Mouse (Mus musculus) layer of hippocampus, adult 2 months (tissue): ENCODE measurements around the gene Bace1. TPM values are rescaled to one million over a fixed set of nuclear protein-coding genes. Genes with fewer than 3 reads are reported as not detected.
A peak's percentile ranks its signal among the peaks of the same experiment; 100 is the strongest.

Source experiments
- DNase-seq, 2 experiments: peaks; one replicate each; pipeline ENCODE4 v3.0.0; 2022; ENCODE audit warnings: low spot score in 2 of 2
- H3K27ac ChIP-seq: fragments of 200-600 bp; 2 replicates; pipeline ENCODE4 v1.8.1; 2022
- H3K4me3 ChIP-seq: fragments of 200-600 bp; 2 replicates; pipeline ENCODE4 v1.8.1; 2022; ENCODE audit warnings: mild to moderate bottlenecking
- CTCF ChIP-seq: fragments of 200-600 bp; conservative IDR thresholded peaks from 2 replicates; pipeline ENCODE4 v1.8.1; 2022; ENCODE audit warnings: antibody characterized with exemption, mild to moderate bottlenecking, moderate library complexity
- total RNA-seq, 2 experiments: library from RNA; stranded (reverse); gene quantifications; 2 replicates each; pipeline ENCODE4 v1.2.3; 2021

Gene Bace1
- total RNA-seq, 2 experiments from 2014 or later = 76.6 to 80.3 TPM

GRCm38 (mm10) chr9:45811946-45812345, 26.4 kb upstream of the Bace1 start:
- Histone ChIP-seq H3K27ac (no peak overlapping the region), H3K4me3 (no peak overlapping the region)
- DNase-seq = no peak
- no peak for TF ChIP-seq CTCF

GRCm38 (mm10) chr9:45815113-45815512, 23.3 kb upstream of the Bace1 start:
- DNase-seq = peak; percentile 29 to 59
- no peak for TF ChIP-seq CTCF
- H3K4me3 ChIP-seq = no peak overlapping the region
- H3K27ac ChIP-seq = no peak overlapping the region

GRCm38 (mm10) chr9:45815525-45815924, 22.9 kb upstream of the Bace1 start:
- no peak for TF ChIP-seq CTCF
- no peak overlapping the region for H3K4me3 ChIP-seq
- H3K27ac ChIP-seq = no peak overlapping the region
- DNase-seq = no peak

- Histone ChIP-seq H3K4me3 (no peak overlapping the region), H3K27ac (no peak overlapping the region)
- DNase-seq = no peak
- TF ChIP-seq CTCF = no peak
Observed at GRCm38 (mm10) chr9:45818406-45819011, 19.9 kb upstream of the Bace1 start.

GRCm38 (mm10) chr9:45827663-45828290, 10.6 kb upstream of the Bace1 start:
- peak overlapping the region; percentile 76 for H3K27ac ChIP-seq
- no peak for TF ChIP-seq CTCF
- H3K4me3 ChIP-seq = peak overlapping the region; percentile 65
- no peak for DNase-seq

- no peak for TF ChIP-seq CTCF
- peak within 1 kb of the TSS; percentile 65 for H3K4me3 ChIP-seq
- H3K27ac ChIP-seq = peak within 1 kb of the TSS; percentile 76
- peak; percentile 83 to 93 for DNase-seq
Observed at GRCm38 (mm10) chr9:45828291-45828963, 10.0 kb upstream of the Bace1 start, which contains the start of gene Cep164. Gene Cep164, minus strand, starts transcription at chr9:45828691.

GRCm38 (mm10) chr9:45829107-45829506, 9.3 kb upstream of the Bace1 start:
- Histone ChIP-seq H3K4me3 (peak overlapping the region; percentile 65), H3K27ac (no peak overlapping the region)
- peak; percentile 91 for TF ChIP-seq CTCF
- peak; percentile 55 to 60 for DNase-seq

GRCm38 (mm10) chr9:45832898-45833297, 5.5 kb upstream of the Bace1 start:
- H3K27ac ChIP-seq = no peak overlapping the region
- H3K4me3 ChIP-seq = no peak overlapping the region
- no peak for TF ChIP-seq CTCF
- DNase-seq = no peak

GRCm38 (mm10) chr9:45833461-45833860, 4.9 kb upstream of the Bace1 start:
- DNase-seq = no peak
- no peak overlapping the region for H3K27ac ChIP-seq
- no peak for TF ChIP-seq CTCF
- H3K4me3 ChIP-seq = no peak overlapping the region

- Histone ChIP-seq H3K27ac (peak overlapping the region; percentile 94), H3K4me3 (peak overlapping the region; percentile 95)
- TF ChIP-seq CTCF = no peak
- no peak for DNase-seq
Observed at GRCm38 (mm10) chr9:45838069-45838433, 329 bp upstream of the Bace1 start.

- peak overlapping the region; percentile 94 for H3K27ac ChIP-seq
- DNase-seq = no peak
- H3K4me3 ChIP-seq = peak overlapping the region; percentile 95
- no peak for TF ChIP-seq CTCF
Observed at GRCm38 (mm10) chr9:45839139-45839981, 980 bp downstream of the Bace1 start.

- Histone ChIP-seq H3K4me3 (peak overlapping the region; percentile 95), H3K27ac (peak overlapping the region; percentile 94; the same call in 1 of the 2 replicates)
- TF ChIP-seq CTCF = no peak
- DNase-seq = no peak
Observed at GRCm38 (mm10) chr9:45839982-45840300, 1.6 kb downstream of the Bace1 start.

GRCm38 (mm10) chr9:45840331-45840730, 2.0 kb downstream of the Bace1 start:
- TF ChIP-seq CTCF = no peak
- no peak for DNase-seq
- Histone ChIP-seq H3K27ac (peak overlapping the region; percentile 94; the same call in 1 of the 2 replicates), H3K4me3 (peak overlapping the region; percentile 95)
